Mouse (Mus musculus): ENCODE results near the gene Lrrc9. TPM values are rescaled to one million over a fixed set of nuclear protein-coding genes. Genes with fewer than 3 reads are reported as not detected.

The Lrrc9 gene
- polyA plus RNA-seq, 1 experiment from 2014 or later = 0.64 TPM

DNA sequence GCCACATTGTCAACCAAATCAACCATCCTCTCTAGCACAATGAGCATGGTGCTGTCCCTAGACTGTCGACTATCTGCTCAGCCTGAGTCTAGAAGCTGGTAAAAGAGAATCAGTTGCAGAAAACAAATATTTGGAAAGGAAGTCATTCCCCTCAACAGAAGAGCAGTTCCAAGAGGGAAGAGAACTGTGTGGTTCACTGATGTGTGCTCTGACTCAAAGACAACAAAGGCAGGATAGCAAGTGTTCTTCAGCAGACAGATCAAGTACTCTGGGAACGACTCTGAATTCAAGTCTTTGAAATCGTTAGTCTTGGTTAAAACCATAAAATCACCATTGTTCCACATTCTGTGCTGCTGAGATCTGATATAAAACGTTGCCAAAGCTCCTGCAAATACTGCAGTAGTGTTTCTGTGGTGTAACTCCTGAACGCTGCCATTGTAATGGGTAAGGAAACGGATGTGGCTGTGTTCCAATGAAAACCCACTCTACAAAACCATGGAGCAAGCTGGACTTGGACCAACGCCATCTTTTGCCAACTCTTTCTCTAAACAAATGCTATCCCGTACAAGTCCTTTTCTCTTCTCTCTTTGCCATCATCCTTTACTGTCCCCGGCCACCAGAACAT, 8.3 kb upstream of the Lrrc9 start:
- H3K27ac ChIP-seq = 0 out of 2 replicates have a peak overlapping the region, but pooled peaks have one; percentile 34
- no peaks in the 10 kb centered on the region for H3K9me3 ChIP-seq (replicated peaks)
- no peak overlapping the region for H3K4me2 ChIP-seq
- H3K4me3 ChIP-seq = no peak overlapping the region
- ATAC-seq (replicated peaks; ENCODE audit: insufficient number of reproducible peaks, insufficient read depth, low FRiP score, low read depth) = no peak
- H3K4me1 ChIP-seq (replicated peaks) = no peaks in the 10 kb centered on the region
- H3K36me3 ChIP-seq = no peaks in the 10 kb centered on the region
- no peak overlapping the region for H3K9ac ChIP-seq
- 60% methylated on average over 9 of the region's 9 CpGs for WGBS
- no peaks in the 10 kb centered on the region for H3K27me3 ChIP-seq

DNA sequence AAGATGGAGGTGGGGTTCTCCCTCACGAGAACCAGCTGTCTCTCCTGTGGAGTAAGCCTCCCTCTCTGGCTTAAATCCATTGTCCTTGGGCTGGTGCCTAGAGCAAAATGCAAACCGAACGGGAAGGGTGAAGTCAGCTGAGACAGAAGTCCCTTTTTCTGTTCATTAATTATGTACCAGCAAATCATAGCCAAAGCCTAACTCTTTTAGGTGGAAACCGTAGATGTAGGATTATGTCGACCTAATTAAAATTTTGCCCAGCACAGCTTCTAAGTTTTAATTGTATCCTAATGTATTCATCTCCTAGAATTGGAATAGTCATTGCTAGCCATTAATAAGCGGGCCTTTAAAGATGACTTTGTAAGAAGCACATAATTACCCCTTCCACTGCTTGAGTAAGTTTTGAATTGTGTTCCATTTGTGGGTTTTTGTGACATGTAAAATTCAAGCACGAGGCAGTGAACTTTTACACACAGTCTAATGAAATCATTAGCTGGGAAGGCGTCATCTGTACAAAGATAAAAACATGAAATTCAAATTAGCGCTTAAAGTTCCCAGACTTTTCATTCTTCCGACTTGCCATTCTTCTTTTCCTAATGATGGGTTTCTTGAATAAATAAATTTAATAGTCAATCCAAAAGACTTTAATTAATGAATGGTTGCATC, 3.9 kb upstream of the Lrrc9 start:
- WGBS = 75% methylated on average over 10 of the region's 10 CpGs
- Histone ChIP-seq H3K4me2 (no peak overlapping the region), H3K4me3 (no peak overlapping the region), H3K27me3 (no peaks in the 10 kb centered on the region), H3K4me1 (replicated peaks) (peaks cover 13% of the 10 kb centered on the region), H3K27ac (no peak overlapping the region), H3K9ac (no peak overlapping the region), H3K9me3 (replicated peaks) (no peaks in the 10 kb centered on the region), H3K36me3 (no peaks in the 10 kb centered on the region)
- ATAC-seq (replicated peaks; ENCODE audit: insufficient number of reproducible peaks, insufficient read depth, low FRiP score, low read depth) = no peak

DNA sequence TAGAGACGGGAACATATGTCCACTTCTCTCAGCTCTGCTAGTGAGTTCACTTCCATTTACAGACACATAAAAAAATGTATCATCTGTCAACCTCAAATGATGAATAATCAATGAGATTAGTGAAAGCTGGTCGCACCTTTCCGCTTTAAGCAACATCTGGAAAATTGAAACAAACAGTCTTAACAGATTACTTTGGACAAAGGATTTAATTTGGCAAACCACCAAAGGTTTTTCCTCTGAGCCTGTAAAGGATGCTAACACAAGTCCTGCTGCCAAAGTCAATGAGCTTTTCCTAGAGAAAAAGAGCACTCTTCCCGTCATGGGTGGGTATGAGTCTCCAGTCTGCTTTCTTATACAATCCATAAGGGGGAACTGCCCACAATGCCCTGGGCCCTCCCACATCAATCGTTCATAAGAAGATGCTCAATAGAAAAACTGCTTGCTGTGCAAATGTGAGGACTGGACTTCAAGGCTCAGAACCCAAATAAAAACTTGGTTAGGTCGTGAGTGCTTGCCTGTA, 2.6 kb upstream of the Lrrc9 start:
- WGBS = 61% methylated on average over 6 of the region's 6 CpGs
- ATAC-seq (replicated peaks; ENCODE audit: insufficient number of reproducible peaks, insufficient read depth, low FRiP score, low read depth) = no peak
- H3K27ac ChIP-seq = no peak overlapping the region

DNA sequence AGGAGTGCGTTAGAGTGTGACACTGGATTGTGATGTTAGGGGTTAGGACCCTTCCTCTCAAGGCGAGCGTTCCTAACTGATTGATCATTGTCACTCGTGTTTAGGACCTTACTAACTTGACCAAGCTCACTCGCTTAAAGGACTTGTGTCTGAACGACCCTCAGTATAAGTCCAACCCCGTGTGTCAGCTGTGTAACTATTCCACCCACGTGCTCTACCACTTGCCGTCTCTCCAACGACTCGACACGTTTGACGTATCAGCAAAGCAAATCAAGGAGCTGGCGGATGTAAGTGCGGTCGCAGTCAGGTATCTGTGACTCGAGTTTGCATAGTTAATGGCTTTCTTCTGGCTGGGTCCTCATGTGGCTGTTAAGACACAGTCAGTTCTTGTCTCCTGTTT, 12.3 kb downstream of the Lrrc9 start:
- Histone ChIP-seq H3K27me3 (no peaks in the 10 kb centered on the region), H3K36me3 (no peaks in the 10 kb centered on the region), H3K4me2 (no peak overlapping the region), H3K4me1 (replicated peaks) (no peaks in the 10 kb centered on the region), H3K9me3 (replicated peaks) (no peaks in the 10 kb centered on the region), H3K4me3 (no peak overlapping the region), H3K9ac (no peak overlapping the region), H3K27ac (no peak overlapping the region)
- no peak for ATAC-seq (replicated peaks; ENCODE audit: insufficient number of reproducible peaks, insufficient read depth, low FRiP score, low read depth)
- WGBS = 52% methylated on average over 17 of the region's 17 CpGs

More for the DNA sequence above, 2.6 kb upstream of the Lrrc9 start:
- no peaks in the 10 kb centered on the region for H3K27me3 ChIP-seq
- H3K4me1 ChIP-seq (replicated peaks) = peaks cover 13% of the 10 kb centered on the region
- no peaks in the 10 kb centered on the region for H3K36me3 ChIP-seq
- no peaks in the 10 kb centered on the region for H3K9me3 ChIP-seq (replicated peaks)
- no peak overlapping the region for H3K9ac ChIP-seq
- no peak overlapping the region for H3K4me2 ChIP-seq
- H3K4me3 ChIP-seq = no peak overlapping the region

DNA sequence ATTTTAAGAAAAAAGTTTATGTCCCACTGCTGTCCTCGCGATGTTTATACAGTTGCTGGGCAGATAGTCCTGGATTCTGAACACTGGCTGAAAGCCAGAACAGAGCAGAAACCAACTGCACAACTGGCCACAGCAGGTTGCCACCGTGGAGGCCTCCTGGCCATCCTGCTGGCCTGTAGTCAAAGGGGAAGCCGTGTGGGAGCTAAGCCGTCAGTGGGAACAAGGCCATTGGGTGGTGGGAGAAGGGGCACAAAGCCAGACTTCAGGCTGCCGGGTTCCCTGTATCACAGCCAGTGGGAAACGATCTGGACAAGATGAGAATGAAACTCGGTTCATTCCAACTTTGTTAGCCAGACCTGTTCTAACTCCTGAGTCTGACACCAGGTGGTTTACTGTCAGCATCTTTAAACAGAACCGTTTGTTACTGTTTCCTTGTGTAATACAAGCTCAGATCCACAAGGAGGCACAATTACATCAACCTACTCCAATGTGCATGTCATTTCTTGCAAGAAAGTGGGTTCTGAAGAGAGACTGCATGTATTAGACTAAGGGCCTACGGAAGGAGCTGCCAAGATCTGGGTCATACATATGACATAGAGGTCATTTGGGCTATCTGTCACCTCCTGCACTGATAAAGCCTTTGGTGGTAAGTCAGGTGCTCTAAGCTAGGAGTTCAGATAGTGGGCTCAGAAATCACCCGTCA, 19.7 kb downstream of the Lrrc9 start:
- Histone ChIP-seq H3K9ac (no peak overlapping the region), H3K36me3 (no peaks in the 10 kb centered on the region), H3K4me1 (replicated peaks) (peaks cover 2% of the 10 kb centered on the region; the same call in 1 of the 2 replicates), H3K27me3 (no peaks in the 10 kb centered on the region), H3K4me2 (peak overlapping the region; percentile 34), H3K9me3 (replicated peaks) (no peaks in the 10 kb centered on the region), H3K27ac (no peak overlapping the region), H3K4me3 (no peak overlapping the region)
- no peak for ATAC-seq (replicated peaks; ENCODE audit: insufficient number of reproducible peaks, insufficient read depth, low FRiP score, low read depth)
- 46% methylated on average over 11 of the region's 11 CpGs for WGBS

DNA sequence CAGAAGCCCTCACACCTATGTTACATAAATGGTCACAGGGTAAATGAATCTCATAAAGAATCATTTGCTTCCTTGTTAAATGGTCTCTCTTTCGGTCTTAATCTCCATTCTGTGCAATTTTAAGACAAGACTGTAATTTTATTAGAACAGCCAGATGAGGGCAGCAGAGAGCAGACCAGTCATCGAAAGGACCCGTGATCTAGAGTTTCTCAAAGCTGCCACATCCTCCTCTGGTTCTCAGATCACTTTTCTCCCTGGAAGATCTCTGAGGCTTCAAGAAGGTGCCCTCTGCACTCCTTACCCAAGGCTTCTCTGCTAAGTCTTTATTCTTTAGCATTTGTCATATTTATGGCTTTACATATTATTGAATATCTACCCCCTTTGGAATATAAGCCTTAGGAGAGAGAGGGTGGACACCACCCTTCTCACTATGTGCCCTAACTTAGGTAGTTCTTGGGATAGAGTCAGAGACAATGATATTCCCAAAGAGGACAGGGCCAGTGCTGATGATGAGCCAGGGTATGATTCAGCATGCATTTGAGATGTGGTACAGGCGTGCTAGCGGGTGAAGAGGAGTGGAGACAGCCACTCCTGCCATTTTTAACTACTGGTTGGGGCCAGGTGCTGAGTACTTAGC, 20.3 kb downstream of the Lrrc9 start:
- ATAC-seq (replicated peaks; ENCODE audit: insufficient number of reproducible peaks, insufficient read depth, low FRiP score, low read depth) = no peak

DNA sequence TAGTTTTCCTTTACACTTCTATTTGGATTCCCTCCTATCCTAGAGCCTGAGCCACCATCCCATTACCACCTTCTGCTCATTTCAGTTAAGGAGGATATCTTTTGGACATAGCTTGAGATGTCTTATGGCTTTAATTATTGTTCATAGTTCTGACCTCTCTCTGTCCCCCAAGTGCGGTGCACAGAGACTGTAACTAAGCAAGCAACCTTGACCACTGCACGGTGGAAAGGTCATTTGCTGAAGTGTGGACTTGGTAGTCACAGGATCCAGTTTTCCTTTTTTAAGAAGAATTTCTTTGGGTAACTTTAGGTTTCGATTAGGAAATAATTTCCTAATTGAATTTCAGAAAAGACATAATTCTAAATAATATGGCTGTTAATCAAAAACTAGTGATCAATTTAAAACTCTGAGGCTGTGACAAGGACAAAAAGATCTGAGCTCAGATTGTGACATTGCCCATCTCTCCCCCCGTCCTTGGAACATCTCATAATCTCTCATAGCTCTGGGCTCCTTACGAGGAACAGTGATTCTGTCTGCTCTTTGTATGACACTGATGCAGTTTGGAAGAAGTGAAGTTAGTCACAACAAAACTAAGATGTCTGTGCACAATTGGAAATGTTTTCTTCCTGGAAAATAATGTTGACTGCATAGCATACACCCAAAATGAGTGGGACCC, 24.3 kb downstream of the Lrrc9 start:
- no peaks in the 10 kb centered on the region for H3K9me3 ChIP-seq (replicated peaks)
- H3K4me3 ChIP-seq = no peak overlapping the region
- 82% methylated on average over 5 of the region's 5 CpGs for WGBS
- no peak overlapping the region for H3K4me2 ChIP-seq
- H3K4me1 ChIP-seq (replicated peaks) = peaks cover 2% of the 10 kb centered on the region; the same call in 1 of the 2 replicates
- H3K27ac ChIP-seq = no peak overlapping the region
- H3K27me3 ChIP-seq = no peaks in the 10 kb centered on the region
- no peak for ATAC-seq (replicated peaks; ENCODE audit: insufficient number of reproducible peaks, insufficient read depth, low FRiP score, low read depth)
- no peaks in the 10 kb centered on the region for H3K36me3 ChIP-seq
- H3K9ac ChIP-seq = no peak overlapping the region

More for the DNA sequence above, 20.3 kb downstream of the Lrrc9 start:
- Histone ChIP-seq H3K4me1 (replicated peaks) (peaks cover 2% of the 10 kb centered on the region; the same call in 1 of the 2 replicates), H3K36me3 (no peaks in the 10 kb centered on the region), H3K4me2 (peak overlapping the region; percentile 34), H3K9ac (no peak overlapping the region), H3K27ac (no peak overlapping the region), H3K4me3 (no peak overlapping the region), H3K27me3 (no peaks in the 10 kb centered on the region), H3K9me3 (replicated peaks) (no peaks in the 10 kb centered on the region)
- WGBS = 43% methylated on average over 5 of the region's 5 CpGs

DNA sequence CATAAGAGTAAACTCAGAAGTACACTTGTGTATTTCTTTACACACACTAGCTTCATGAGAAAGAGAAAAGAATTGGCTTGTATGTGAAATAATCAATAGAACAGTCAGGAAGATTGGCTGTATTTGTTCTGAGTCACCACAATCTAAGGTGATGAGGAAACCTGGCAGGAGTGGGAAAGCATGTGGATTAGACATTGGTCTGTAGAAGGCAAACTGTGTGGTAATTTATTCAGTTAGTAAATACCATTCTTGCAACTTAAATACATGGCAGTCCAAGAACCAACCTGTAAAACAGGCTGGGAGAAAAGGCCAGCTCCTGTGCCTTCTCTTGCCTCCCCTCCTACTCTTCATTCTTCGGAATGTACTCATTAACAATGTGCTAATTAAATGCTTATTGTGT, 25.6 kb downstream of the Lrrc9 start:
- no peak overlapping the region for H3K4me2 ChIP-seq
- H3K4me1 ChIP-seq (replicated peaks) = no peaks in the 10 kb centered on the region
- no peaks in the 10 kb centered on the region for H3K9me3 ChIP-seq (replicated peaks)
- H3K27ac ChIP-seq = no peak overlapping the region
- no peak overlapping the region for H3K9ac ChIP-seq
- WGBS = 86% methylated on average over 1 of the region's 1 CpGs
- no peaks in the 10 kb centered on the region for H3K36me3 ChIP-seq
- ATAC-seq (replicated peaks; ENCODE audit: insufficient number of reproducible peaks, insufficient read depth, low FRiP score, low read depth) = no peak
- H3K4me3 ChIP-seq = no peak overlapping the region
- no peaks in the 10 kb centered on the region for H3K27me3 ChIP-seq

DNA sequence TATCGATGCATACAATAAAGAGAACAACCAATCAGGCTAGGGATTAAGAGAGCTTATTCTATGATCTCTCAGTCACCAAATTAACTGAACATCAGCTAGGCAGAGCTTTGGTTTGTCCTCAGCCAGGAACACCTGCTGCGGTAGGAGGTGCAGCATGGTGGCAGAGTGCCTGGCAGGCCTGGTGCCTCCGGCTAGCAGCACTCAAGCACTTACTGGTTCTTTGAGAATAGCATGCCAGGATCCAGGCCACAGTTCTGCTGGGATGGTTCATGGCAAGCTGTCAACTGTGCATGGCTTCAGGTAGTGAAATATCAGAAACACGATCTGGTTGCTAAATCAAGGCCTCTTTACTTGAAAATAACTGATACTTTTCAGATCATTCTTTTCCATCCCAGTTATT, 26.1 kb downstream of the Lrrc9 start:
- no peaks in the 10 kb centered on the region for H3K4me1 ChIP-seq (replicated peaks)
- ATAC-seq (replicated peaks; ENCODE audit: insufficient number of reproducible peaks, insufficient read depth, low FRiP score, low read depth) = no peak
- H3K9ac ChIP-seq = no peak overlapping the region
- no peaks in the 10 kb centered on the region for H3K36me3 ChIP-seq
- H3K9me3 ChIP-seq (replicated peaks) = no peaks in the 10 kb centered on the region
- WGBS = 86% methylated on average over 4 of the region's 4 CpGs
- H3K4me2 ChIP-seq = no peak overlapping the region
- no peak overlapping the region for H3K4me3 ChIP-seq
- no peak overlapping the region for H3K27ac ChIP-seq
- H3K27me3 ChIP-seq = no peaks in the 10 kb centered on the region

DNA sequence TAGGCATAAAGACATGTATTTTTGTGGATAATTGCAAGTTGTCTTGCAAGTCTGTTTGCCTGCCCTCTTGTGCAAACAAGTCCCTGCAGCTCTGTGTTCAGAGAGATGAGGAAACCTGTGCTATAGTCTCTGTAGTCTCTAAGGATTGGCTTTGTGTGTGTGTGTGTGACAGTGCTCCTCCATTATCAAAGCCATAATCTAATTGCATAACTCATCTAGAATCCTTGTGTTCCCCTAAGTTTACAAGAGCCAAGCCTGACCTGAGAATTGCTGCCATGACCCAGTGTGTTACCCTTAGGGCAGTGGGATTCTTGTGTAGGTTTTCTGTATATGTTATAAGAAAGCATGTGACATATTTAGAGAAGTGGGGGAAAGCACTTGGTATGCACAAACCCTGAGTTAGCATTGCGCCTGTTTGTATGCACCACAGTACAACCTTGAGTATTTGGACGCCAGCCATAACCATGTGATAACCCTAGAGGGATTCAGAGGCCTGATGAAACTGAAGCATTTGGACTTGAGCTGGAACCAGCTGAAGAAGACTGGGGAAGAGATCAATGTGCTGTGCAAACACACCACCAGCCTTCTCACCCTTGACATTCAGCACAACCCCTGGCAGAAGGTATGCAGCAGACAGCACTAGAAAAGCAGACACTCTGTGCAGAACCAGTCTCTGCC, 35.2 kb downstream of the Lrrc9 start:
- Histone ChIP-seq H3K4me2 (no peak overlapping the region), H3K4me1 (replicated peaks) (peaks cover 12% of the 10 kb centered on the region), H3K9ac (no peak overlapping the region), H3K4me3 (no peak overlapping the region), H3K36me3 (no peaks in the 10 kb centered on the region), H3K9me3 (replicated peaks) (no peaks in the 10 kb centered on the region), H3K27me3 (no peaks in the 10 kb centered on the region), H3K27ac (peak overlapping the region; percentile 74)
- ATAC-seq (replicated peaks; ENCODE audit: insufficient number of reproducible peaks, insufficient read depth, low FRiP score, low read depth) = no peak
- 38% methylated on average over 2 of the region's 2 CpGs for WGBS

Measured in heart, embryonic 15.5 days (tissue).